Mouse (Mus musculus) E14TG2a.4 (cell line): ENCODE results near the gene Prr29.

Source experiments
- CTCF ChIP-seq: conservative IDR thresholded peaks from 2 replicates; pipeline ENCODE4 v1.5.1; 2014; ENCODE audit warnings: low read length
- POU5F1 ChIP-seq: IDR thresholded peaks from 2 replicates; pipeline ENCODE4 v1.6.1; 2014; ENCODE audit warnings: low read length, borderline replicate concordance

- no peak for TF ChIP-seq CTCF
- TF ChIP-seq POU5F1 = no peak
These were observed 32.8 kb upstream of the Prr29 start for GRCm38 (mm10) chr11:106332458-106332857.
